Mouse (Mus musculus): ENCODE measurements around the gene Wdr19. TPM values are rescaled to one million over a fixed set of nuclear protein-coding genes. Genes with fewer than 3 reads are reported as not detected.

Wdr19 gene
- polyA plus RNA-seq, 2 experiments, result 0.46 to 0.68 TPM

GRCm38 (mm10) chr5:65224056-65224455, 24.6 kb downstream of the Wdr19 start:
- Histone ChIP-seq H3K27ac (no peak overlapping the region), H3K4me3 (ENCODE audit: insufficient read depth in 1 of 2, low read depth in 2 of 2, low read length in 2 of 2) (no peak overlapping the region), H3K4me2 (ENCODE audit: low read depth) (no peak overlapping the region), H3K9me3 (ENCODE audit: control insufficient read depth, low read length) (no peaks in the 10 kb centered on the region), H3K36me3 (replicated peaks; ENCODE audit: control insufficient read depth, insufficient read depth, low read depth) (no peaks in the 10 kb centered on the region), H3K4me1 (replicated peaks; ENCODE audit: control insufficient read depth in 2 of 2, insufficient read depth in 2 of 2, low read length in 1 of 2) (no peaks in the 10 kb centered on the region), H3K9ac (replicated peaks) (no peak overlapping the region), H3K27me3 (ENCODE audit: control insufficient read depth, insufficient read depth, low read length) (no peaks in the 10 kb centered on the region)
- no peak for TF ChIP-seq EP300 (IDR thresholded peaks at IDR 0.05; ENCODE audit: low read depth)
- DNase-seq (ENCODE audit: low read depth in 3 of 3, low spot score in 3 of 3) (no peak), ATAC-seq (ENCODE audit: insufficient read depth) (no peak)
- 63% methylated on average over 5 of the region's 5 CpGs for WGBS (ENCODE audit: insufficient replicate concordance)

DNA sequence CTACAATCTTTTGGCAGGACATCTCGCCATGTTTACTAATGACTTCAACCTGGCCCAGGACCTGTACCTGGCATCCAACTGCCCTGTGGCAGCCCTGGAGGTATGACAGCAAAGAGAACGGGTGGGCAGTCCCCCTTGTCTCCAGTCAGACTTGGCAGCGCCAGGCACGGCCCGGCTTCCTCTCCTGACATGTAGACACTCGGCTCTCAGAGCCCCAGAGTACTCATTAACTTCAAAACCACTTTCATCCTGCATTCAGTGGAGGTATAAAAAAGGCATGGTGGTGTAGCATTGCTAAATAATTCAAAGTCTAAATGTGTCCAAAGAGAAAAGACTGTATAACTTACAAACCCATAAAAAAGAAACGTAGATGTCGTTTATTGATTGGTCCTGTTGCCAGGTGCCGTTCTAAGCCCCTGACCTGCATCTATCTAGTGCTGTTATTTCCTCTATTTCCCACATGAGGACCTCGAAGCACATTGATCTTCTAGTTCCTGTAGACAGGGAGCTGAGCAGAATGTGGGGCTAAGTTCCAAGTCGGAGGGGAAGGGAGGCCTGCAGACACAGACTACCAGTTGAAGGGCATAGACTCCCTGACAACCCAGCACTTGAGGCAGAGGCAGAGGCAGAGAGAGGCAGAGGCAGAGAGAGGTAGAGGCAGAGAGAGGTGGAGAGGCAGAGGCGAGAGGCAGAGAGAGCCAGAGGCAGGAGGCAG, 31.9 kb downstream of the Wdr19 start:
- DNase-seq (ENCODE audit: low read depth in 3 of 3, low spot score in 3 of 3), result no peak
- Histone ChIP-seq H3K9ac (replicated peaks) (no peak overlapping the region), H3K4me2 (ENCODE audit: low read depth) (no peak overlapping the region), H3K4me3 (ENCODE audit: insufficient read depth in 1 of 2, low read depth in 2 of 2, low read length in 2 of 2) (no peak overlapping the region), H3K27me3 (ENCODE audit: control insufficient read depth, insufficient read depth, low read length) (no peaks in the 10 kb centered on the region), H3K4me1 (replicated peaks; ENCODE audit: control insufficient read depth in 2 of 2, insufficient read depth in 2 of 2, low read length in 1 of 2) (no peaks in the 10 kb centered on the region), H3K9me3 (ENCODE audit: control insufficient read depth, low read length) (no peaks in the 10 kb centered on the region), H3K36me3 (replicated peaks; ENCODE audit: control insufficient read depth, insufficient read depth, low read depth) (no peaks in the 10 kb centered on the region), H3K27ac (no peak overlapping the region)
- TF ChIP-seq CTCF (IDR thresholded peaks at IDR 0.05; ENCODE audit: low read depth), result no peak
- no peak for TF ChIP-seq EP300 (IDR thresholded peaks at IDR 0.05; ENCODE audit: low read depth)
- ATAC-seq (ENCODE audit: insufficient read depth), result no peak
- 56% methylated on average over 12 of the region's 12 CpGs for WGBS (ENCODE audit: insufficient replicate concordance)

DNA sequence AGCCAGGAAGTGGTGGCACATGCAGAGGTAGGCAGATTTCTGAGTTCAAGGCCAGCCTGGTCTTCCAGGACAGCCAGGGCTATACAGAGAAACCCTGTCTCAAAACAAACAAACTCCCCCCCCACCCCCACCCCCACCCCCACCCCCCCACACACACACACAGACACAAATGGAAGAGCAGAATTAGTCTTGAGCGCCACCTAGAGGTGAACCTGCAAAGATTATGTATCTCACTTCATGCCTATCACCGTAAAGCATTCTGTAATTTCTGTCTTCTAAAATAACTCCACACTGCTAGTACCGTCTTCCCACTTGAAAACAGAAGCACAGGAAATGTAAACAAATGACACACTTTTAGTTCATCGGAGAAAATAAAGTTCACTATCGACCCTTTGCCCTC, 43.2 kb downstream of the Wdr19 start:
- H3K36me3 ChIP-seq (replicated peaks; ENCODE audit: control insufficient read depth, insufficient read depth, low read depth), result no peaks in the 10 kb centered on the region
- no peak overlapping the region for H3K4me2 ChIP-seq (ENCODE audit: low read depth)
- ATAC-seq (ENCODE audit: insufficient read depth) (no peak), DNase-seq (ENCODE audit: low read depth in 3 of 3, low spot score in 3 of 3) (peak; percentile 18 to 26 (median 26))
- no peak overlapping the region for H3K27ac ChIP-seq
- no peak overlapping the region for H3K4me3 ChIP-seq (ENCODE audit: insufficient read depth in 1 of 2, low read depth in 2 of 2, low read length in 2 of 2)
- no peak overlapping the region for H3K9ac ChIP-seq (replicated peaks)
- no peaks in the 10 kb centered on the region for H3K4me1 ChIP-seq (replicated peaks; ENCODE audit: control insufficient read depth in 2 of 2, insufficient read depth in 2 of 2, low read length in 1 of 2)
- H3K9me3 ChIP-seq (ENCODE audit: control insufficient read depth, low read length), result no peaks in the 10 kb centered on the region
- H3K27me3 ChIP-seq (ENCODE audit: control insufficient read depth, insufficient read depth, low read length), result no peaks in the 10 kb centered on the region
- TF ChIP-seq CTCF (IDR thresholded peaks at IDR 0.05; ENCODE audit: low read depth) (peak; percentile 51; the same call in 1 of the 2 replicates), EP300 (IDR thresholded peaks at IDR 0.05; ENCODE audit: low read depth) (no peak)
- WGBS (ENCODE audit: insufficient replicate concordance), result 46% methylated on average over 5 of the region's 5 CpGs

- ATAC-seq (ENCODE audit: insufficient read depth) (no peak), DNase-seq (ENCODE audit: low read depth in 3 of 3, low spot score in 3 of 3) (no peak)
- Histone ChIP-seq H3K4me3 (ENCODE audit: insufficient read depth in 1 of 2, low read depth in 2 of 2, low read length in 2 of 2) (no peak overlapping the region), H3K4me1 (replicated peaks; ENCODE audit: control insufficient read depth in 2 of 2, insufficient read depth in 2 of 2, low read length in 1 of 2) (no peaks in the 10 kb centered on the region), H3K36me3 (replicated peaks; ENCODE audit: control insufficient read depth, insufficient read depth, low read depth) (no peaks in the 10 kb centered on the region), H3K27me3 (ENCODE audit: control insufficient read depth, insufficient read depth, low read length) (no peaks in the 10 kb centered on the region), H3K9ac (replicated peaks) (no peak overlapping the region), H3K27ac (no peak overlapping the region), H3K9me3 (ENCODE audit: control insufficient read depth, low read length) (no peaks in the 10 kb centered on the region), H3K4me2 (ENCODE audit: low read depth) (no peak overlapping the region)
- TF ChIP-seq EP300 (IDR thresholded peaks at IDR 0.05; ENCODE audit: low read depth), result no peak
- TF ChIP-seq CTCF (IDR thresholded peaks at IDR 0.05; ENCODE audit: low read depth), result no peak
- WGBS (ENCODE audit: insufficient replicate concordance), result 76% methylated on average over 3 of the region's 3 CpGs
Measured at GRCm38 (mm10) chr5:65247296-65247695, 47.8 kb downstream of the Wdr19 start.

DNA sequence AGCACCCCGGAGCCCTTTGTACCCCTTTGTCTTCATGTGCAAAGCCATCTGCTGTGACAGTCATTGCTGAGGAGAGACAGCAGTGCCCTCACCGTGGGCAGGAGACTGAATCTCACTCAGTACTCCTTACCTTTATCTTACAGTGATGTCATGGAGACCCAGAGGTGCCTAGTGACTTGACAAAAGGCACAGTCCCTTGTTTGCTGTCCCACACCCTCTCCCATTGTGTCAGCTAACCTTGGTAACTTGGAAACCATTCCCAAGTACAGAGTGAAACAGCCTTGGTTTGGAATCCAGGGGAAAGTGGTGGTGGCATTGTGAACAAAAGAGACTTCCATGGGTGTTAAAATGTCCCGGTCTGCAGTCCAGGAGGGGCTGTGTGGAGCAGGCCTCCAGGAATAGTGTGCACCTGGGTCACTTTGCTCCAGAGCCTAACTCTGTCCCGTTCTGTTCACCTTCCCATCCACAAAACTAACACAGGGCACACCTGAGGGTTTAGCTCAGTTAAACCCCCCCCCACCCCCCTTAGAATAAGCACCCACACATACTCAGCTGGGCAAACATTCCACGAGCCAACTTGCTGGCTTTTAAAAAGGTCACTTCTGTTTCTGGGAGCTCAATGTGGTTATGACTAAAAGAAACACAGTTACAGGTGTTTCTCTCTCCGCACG, 50.8 kb downstream of the Wdr19 start:
- no peak overlapping the region for H3K27ac ChIP-seq
- H3K4me3 ChIP-seq (ENCODE audit: insufficient read depth in 1 of 2, low read depth in 2 of 2, low read length in 2 of 2), result no peak overlapping the region
- H3K4me2 ChIP-seq (ENCODE audit: low read depth), result no peak overlapping the region
- ATAC-seq (ENCODE audit: insufficient read depth), result no peak
- H3K36me3 ChIP-seq (replicated peaks; ENCODE audit: control insufficient read depth, insufficient read depth, low read depth), result no peaks in the 10 kb centered on the region
- no peaks in the 10 kb centered on the region for H3K4me1 ChIP-seq (replicated peaks; ENCODE audit: control insufficient read depth in 2 of 2, insufficient read depth in 2 of 2, low read length in 1 of 2)
- H3K27me3 ChIP-seq (ENCODE audit: control insufficient read depth, insufficient read depth, low read length), result no peaks in the 10 kb centered on the region
- TF ChIP-seq CTCF (IDR thresholded peaks at IDR 0.05; ENCODE audit: low read depth), result no peak
- TF ChIP-seq EP300 (IDR thresholded peaks at IDR 0.05; ENCODE audit: low read depth), result no peak
- no peak for DNase-seq (ENCODE audit: low read depth in 3 of 3, low spot score in 3 of 3)
- H3K9me3 ChIP-seq (ENCODE audit: control insufficient read depth, low read length), result no peaks in the 10 kb centered on the region
- WGBS (ENCODE audit: insufficient replicate concordance), result 65% methylated on average over 7 of the region's 7 CpGs
- H3K9ac ChIP-seq (replicated peaks), result no peak overlapping the region
